Mouse (Mus musculus) limb, embryonic 14.5 days (tissue): ENCODE measurements at regions not wholly inside any gene's neighbourhood (a gene's known extent, or its start where the extent isn't known, plus 50 kb on each side); places are given as distances from the start of the nearest gene placed in this dataset.

Experiments used
- ATAC-seq: fragments of 200-750 bp; cut with Nextera tagmentation; 2 replicates; pipeline ENCODE4 v1.8.0; 2017; ENCODE audit warnings: low read depth, moderate number of reproducible peaks, moderate TSS enrichment; ENCODE audit not compliant: low FRiP score
- DNase-seq: peaks from one replicate; pipeline ENCODE4 v3.0.0-alpha.2; 2015; ENCODE audit warnings: low spot score
- H3K27ac ChIP-seq: fragments of 300-500 bp; sonication (generic); replicated peaks from 2 replicates; pipeline ENCODE4 v1.5.1; 2014; ENCODE audit warnings: low read depth, mild to moderate bottlenecking, low read length, moderate library complexity, mixed read lengths
- H3K27me3 ChIP-seq: fragments of 300-500 bp; sonication (generic); 2 replicates; pipeline ENCODE4 v1.6.1; 2014; ENCODE audit warnings: low read length, mixed read lengths; ENCODE audit not compliant: control insufficient read depth, insufficient read depth
- H3K36me3 ChIP-seq: fragments of 300-500 bp; sonication (generic); 2 replicates; pipeline ENCODE4 v1.6.1; 2014; ENCODE audit warnings: mild to moderate bottlenecking, low read length, moderate library complexity, mixed read lengths; ENCODE audit not compliant: control insufficient read depth, insufficient read depth
- H3K4me1 ChIP-seq: fragments of 300-500 bp; sonication (generic); 2 replicates; pipeline ENCODE4 v1.6.1; 2014; ENCODE audit warnings: antibody characterized with exemption, low read length, mixed read lengths; ENCODE audit not compliant: control insufficient read depth, insufficient read depth
- H3K4me2 ChIP-seq: fragments of 300-500 bp; sonication (generic); replicated peaks from 2 replicates; pipeline ENCODE4 v1.6.1; 2014; ENCODE audit warnings: low read depth, mild to moderate bottlenecking, low read length, moderate library complexity; ENCODE audit not compliant: severe bottlenecking
- H3K4me3 ChIP-seq: fragments of 300-500 bp; sonication (generic); replicated peaks from 2 replicates; pipeline ENCODE4 v1.5.1; 2014; ENCODE audit warnings: low read length
- H3K9ac ChIP-seq: fragments of 300-500 bp; sonication (generic); 2 replicates; pipeline ENCODE4 v1.6.1; 2014; ENCODE audit warnings: mild to moderate bottlenecking, low read depth, low read length, moderate library complexity; ENCODE audit not compliant: severe bottlenecking
- H3K9me3 ChIP-seq: fragments of 300-500 bp; sonication (generic); 2 replicates; pipeline ENCODE4 v1.6.1; 2016; ENCODE audit warnings: low read length; ENCODE audit not compliant: control insufficient read depth
- POLR2A ChIP-seq: fragments of 200-500 bp; IDR thresholded peaks from 2 replicates; pipeline ENCODE4 v1.8.0; 2012; ENCODE audit warnings: inconsistent platforms, mild to moderate bottlenecking, moderate library complexity, borderline replicate concordance; ENCODE audit not compliant: insufficient read depth, insufficient read length; ENCODE audit errors: extremely low read depth
- WGBS: fragments of 180-500 bp; shearing (Covaris S2); extraction: QIAGEN DNeasy Blood & Tissue Kit; methylation state at CpG from one replicate; pipeline ENCODE4 v1.1.7; 2014; 5-methylcytosine and 5-hydroxymethylcytosine counted together

GRCm38 (mm10) chr16:24229002-24229607 is 164.2 kb upstream of the Lpp start:
- WGBS: 58% methylated on average over 7 of the region's 7 CpGs
- Histone ChIP-seq H3K9ac (no peak overlapping the region), H3K27me3 (no peaks in the 10 kb centered on the region), H3K4me3 (no peak overlapping the region), H3K4me1 (0 out of 2 replicates have a peak, but pooled peaks cover 3% of the 10 kb centered on the region), H3K9me3 (no peaks in the 10 kb centered on the region), H3K4me2 (no peak overlapping the region), H3K36me3 (no peaks in the 10 kb centered on the region), H3K27ac (no peak overlapping the region)
- ATAC-seq (no peak), DNase-seq (no peak)
- TF ChIP-seq POLR2A: no peak

GRCm38 (mm10) chr16:24225897-24226296 is 167.4 kb upstream of the Lpp start:
- Histone ChIP-seq H3K4me2 (no peak overlapping the region), H3K36me3 (no peaks in the 10 kb centered on the region), H3K27ac (no peak overlapping the region), H3K4me3 (no peak overlapping the region), H3K4me1 (peaks cover 3% of the 10 kb centered on the region; the same call in 1 of the 2 replicates), H3K9ac (no peak overlapping the region), H3K27me3 (no peaks in the 10 kb centered on the region), H3K9me3 (no peaks in the 10 kb centered on the region)
- DNase-seq: no peak
- 78% methylated on average over 4 of the region's 4 CpGs for WGBS
- no peak for TF ChIP-seq POLR2A
- ATAC-seq: no peak

GRCm38 (mm10) chr16:24225090-24225489 is 168.2 kb upstream of the Lpp start:
- whole genome bisulfite sequencing: 98% methylated on average over 1 of the region's 1 CpGs
- no peak for ATAC-seq

GRCm38 (mm10) chr16:24223901-24224300 is 169.4 kb upstream of the Lpp start:
- Histone ChIP-seq H3K9me3 (no peaks in the 10 kb centered on the region), H3K36me3 (no peaks in the 10 kb centered on the region), H3K4me2 (no peak overlapping the region), H3K4me3 (no peak overlapping the region), H3K9ac (no peak overlapping the region), H3K27me3 (no peaks in the 10 kb centered on the region), H3K4me1 (peaks cover 6% of the 10 kb centered on the region; the same call in 1 of the 2 replicates), H3K27ac (no peak overlapping the region)
- DNase-seq: no peak
- no peak for TF ChIP-seq POLR2A
- no peak for ATAC-seq

More at GRCm38 (mm10) chr16:24225090-24225489, 168.2 kb upstream of the Lpp start:
- TF ChIP-seq POLR2A: no peak
- Histone ChIP-seq H3K9ac (no peak overlapping the region), H3K4me2 (no peak overlapping the region), H3K4me1 (peaks cover 9% of the 10 kb centered on the region; the same call in 1 of the 2 replicates), H3K9me3 (no peaks in the 10 kb centered on the region), H3K4me3 (no peak overlapping the region), H3K36me3 (no peaks in the 10 kb centered on the region), H3K27me3 (no peaks in the 10 kb centered on the region), H3K27ac (no peak overlapping the region)
- DNase-seq: no peak

- H3K27ac ChIP-seq: no peak overlapping the region
- no peak for ATAC-seq
- no peak for DNase-seq
- no peak overlapping the region for H3K9ac ChIP-seq
- H3K27me3 ChIP-seq: no peaks in the 10 kb centered on the region
- no peaks in the 10 kb centered on the region for H3K9me3 ChIP-seq
- 58% methylated on average over 2 of the region's 2 CpGs for WGBS
- peaks cover 8% of the 10 kb centered on the region for H3K4me1 ChIP-seq
- no peak overlapping the region for H3K4me2 ChIP-seq
- no peak for TF ChIP-seq POLR2A
- no peak overlapping the region for H3K4me3 ChIP-seq
- H3K36me3 ChIP-seq: no peaks in the 10 kb centered on the region
These were observed 169.8 kb upstream of the Lpp start for GRCm38 (mm10) chr16:24223527-24223880.
